Mouse (Mus musculus): ENCODE measurements around the gene Tktl2. TPM values are rescaled to one million over a fixed set of nuclear protein-coding genes. Genes with fewer than 3 reads are reported as not detected.

Gene Tktl2
- under 1 TPM in 1 of 2 experiments, not detected in 1; 0.07 TPM for total RNA-seq (2021)

DNA sequence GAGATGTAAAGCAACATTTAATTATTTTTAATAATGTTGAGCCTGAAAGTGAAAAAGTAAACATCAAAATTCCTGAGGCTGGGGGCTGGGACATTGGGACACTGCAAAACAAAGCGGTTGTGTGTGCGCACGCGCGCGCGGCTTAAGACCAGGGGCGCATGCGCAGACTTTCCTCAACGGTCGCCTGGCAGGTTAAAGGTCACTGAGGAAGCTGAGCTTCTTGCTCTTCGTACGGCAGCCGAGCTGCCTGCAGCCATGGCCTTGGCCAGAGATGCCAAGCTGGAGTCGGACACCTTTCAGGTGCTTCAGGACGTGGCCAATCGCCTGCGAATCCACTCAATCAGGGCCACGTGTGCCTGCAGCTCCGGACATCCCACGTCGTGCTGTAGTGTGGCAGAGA, at the start of gene Tktl2:
Tktl2 (plus strand) TSS at position 220 of the 400 bp plus-strand sequence.
- intact Hi-C loops (cut with DNase I): no loop called here

DNA sequence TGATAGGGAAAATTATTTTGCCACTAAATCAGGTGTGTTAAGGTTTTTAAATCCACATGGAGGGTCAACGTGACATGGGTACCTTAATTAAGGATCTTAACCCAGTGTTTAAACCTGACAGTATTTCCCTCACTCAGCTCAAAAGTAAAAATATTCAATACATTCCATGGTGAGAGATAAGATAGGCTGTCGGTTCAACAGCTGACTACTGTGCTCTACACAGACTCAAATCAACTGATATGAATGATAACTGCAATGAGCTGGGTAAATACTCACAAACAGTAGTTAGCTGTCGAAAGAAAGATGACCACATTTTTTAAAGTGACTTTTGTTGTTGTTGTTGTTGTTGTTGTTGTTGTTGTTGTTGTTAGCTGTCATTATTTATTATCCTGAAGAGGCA, 41.7 kb upstream of the Tktl2 start:
- intact Hi-C loops (cut with DNase I): no loop called here
- DNase-seq: no peak

More for the DNA sequence above, at the start of gene Tktl2:
- no peak for DNase-seq

DNA sequence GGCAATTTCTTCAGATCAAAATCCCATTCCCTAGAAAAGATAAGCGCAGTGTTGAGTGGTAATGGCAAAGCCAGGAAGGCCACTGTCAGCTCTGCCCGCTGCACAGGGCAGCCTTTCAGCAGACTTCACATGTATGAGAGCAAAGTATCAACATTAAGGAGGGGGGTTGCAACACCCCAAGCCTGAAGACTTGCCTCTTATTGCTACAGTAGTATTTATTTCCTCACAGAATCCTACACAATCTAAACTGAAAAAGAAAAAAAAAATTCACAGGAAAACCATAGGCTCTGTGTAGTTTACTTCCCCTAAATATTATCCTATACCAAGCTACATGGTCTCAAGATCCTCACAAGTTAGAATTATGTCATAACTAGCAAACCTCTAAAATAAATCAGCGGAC, 34.7 kb upstream of the Tktl2 start:
- intact Hi-C loops (cut with DNase I): no loop called here
- DNase-seq: no peak

DNA sequence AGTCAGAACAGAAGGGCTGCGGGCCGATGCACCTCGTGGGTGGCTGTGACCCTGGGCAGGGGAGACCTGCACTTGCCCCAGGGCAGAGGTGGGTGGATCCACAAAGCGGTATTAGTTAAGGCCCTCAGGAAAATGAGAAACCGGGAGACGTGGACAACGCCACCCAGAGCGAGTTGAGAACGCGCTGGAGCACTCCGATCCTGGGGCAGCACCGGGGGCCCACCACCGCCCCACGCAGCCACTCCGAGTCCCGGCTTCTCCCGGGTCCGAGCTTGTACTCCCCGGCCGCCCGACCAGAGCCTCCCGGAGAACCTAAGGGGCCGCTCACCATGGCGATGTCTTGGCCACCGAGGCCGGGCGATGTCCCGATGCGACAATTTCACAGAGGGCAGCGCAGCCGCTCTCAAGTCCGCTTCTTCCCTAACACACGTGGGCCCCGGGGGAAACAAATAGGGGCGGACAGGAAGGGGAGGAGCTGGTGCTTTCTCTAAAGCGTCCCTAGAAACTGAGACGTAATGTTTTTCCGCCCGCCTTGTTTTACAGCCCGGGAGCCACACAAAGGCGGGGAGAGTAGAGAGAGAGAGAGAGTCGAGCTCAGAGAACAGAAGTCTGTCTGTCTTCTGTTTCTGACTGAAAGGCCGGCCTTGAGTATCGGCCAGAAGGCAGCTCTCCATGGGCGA, 25.3 kb upstream of the Tktl2 start, which contains the start of gene Tma16:
Tma16 (minus strand) TSS at position 447 of the 680 bp plus-strand sequence.
- intact Hi-C loops (cut with DNase I): no loop called here
- peak; percentile 80 to 92 for DNase-seq

DNA sequence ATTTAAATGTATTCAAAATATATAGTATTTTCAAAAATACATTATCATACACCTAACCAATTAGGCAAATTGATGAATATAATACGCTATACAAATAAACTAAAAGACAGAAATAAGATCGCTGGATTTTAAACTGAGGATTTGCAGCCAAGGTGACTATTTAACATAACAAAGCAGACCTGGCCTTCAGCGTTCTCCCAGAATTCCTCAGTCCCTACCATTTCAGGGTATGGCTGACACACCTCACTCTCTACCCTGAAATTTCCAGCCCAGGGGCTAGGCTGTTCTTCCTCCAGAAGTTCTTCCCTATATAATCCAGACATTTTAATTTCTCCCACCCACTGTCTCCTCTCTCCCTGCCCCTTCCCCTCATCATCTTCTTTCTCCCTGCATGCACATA, 23.0 kb upstream of the Tktl2 start:
- DNase-seq: no peak
- intact Hi-C loops (cut with DNase I): no loop called here

DNA sequence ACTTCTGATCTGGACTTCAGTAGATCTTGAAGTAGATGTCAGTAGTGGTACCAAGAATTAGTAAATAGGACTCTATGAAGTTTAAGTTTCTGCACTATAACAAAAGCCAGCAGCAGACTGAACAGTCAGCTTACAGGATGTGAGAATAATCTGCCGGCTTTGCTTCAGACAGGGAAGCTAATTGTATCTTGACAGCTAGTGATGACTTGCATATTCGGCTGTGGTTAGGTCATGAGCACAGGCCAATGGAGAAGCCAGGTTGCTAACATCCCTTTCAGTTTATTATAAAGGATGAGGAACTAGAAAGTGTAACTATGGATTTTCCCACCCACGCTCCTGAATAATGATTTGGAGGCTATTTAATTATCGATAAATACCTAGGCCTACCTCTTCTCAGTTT, 20.9 kb upstream of the Tktl2 start:
- intact Hi-C loops (cut with DNase I): no loop called here
- DNase-seq: no peak

DNA sequence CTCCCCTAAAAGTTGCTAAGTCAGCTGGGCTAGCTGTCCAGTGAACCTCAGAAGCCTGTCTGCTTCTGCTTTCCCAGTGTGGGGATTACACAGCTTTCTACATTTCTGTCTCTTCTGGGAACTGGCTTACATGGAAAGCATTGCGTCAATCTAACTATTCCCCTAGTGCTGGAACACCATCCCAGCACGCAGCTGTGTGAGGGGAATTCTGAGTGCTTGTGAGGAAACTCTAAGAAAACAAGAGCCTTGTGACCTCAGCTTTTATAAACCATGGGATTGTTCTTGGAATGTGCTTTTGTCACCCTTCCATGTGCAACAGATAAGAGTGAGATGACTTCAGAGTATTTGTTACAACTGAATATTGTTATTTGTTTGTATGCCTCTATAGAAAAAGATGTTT, 17.1 kb upstream of the Tktl2 start:
- intact Hi-C loops (cut with DNase I): no loop called here
- peak; percentile 11 to 15 for DNase-seq

DNA sequence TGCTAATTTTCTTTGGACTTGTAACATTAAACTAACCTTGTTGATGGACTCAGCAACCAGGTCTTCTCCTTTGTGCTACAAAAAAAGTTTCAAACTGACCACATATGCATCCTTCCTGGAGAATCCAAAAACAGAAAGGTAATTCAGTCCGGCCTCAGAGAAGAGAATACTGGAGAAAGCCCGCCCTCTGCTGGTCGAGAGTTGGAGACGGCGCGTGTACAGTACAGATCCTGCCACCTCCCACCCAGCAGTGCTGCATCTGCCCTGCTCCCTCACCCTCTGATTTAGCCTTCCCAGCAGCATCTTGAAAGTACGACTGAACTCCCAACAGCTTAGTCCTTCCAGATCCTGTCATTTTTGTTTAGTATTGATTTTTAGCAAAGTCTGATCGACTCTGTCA, 15.8 kb upstream of the Tktl2 start:
- intact Hi-C loops (cut with DNase I): loop anchor here (5.0 kb wide), 2 partner anchors 907 to 1358 kb away; no protein-coding TSS in a partner anchor

DNA sequence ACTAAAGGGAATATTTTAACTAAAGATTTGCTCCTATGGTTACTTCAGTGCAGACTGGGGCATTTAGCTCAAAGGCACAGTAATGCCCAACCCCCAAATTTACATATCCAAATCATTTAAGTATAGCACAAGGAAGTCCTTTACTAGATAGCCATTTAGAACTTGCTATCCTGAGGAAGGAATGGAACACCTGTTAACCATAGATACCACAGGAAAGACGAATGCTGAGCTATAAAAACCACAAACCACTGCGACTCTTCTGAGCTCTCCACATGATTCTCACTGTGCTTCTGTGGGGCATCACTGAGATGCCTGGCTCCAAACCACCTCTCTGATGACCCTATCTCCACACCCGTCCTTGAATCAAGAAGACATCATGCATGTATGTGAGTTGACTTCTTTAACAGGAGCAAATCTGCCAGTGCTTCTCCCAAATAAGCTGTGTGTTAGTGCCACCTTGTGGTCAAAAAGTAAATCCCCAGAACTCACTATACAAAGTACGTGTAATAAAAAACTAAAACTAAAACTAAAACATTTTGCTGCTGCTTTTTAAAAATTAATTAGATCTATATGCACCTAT, 14.5 kb upstream of the Tktl2 start:
- peak; percentile 26 to 59 for DNase-seq
- intact Hi-C loops (cut with DNase I): loop anchor here (1.0 to 5.0 kb wide), 3 partner anchors 47 to 1360 kb away; no protein-coding TSS in a partner anchor

More for the DNA sequence above, 15.8 kb upstream of the Tktl2 start:
- DNase-seq: peak; percentile 69 to 84

DNA sequence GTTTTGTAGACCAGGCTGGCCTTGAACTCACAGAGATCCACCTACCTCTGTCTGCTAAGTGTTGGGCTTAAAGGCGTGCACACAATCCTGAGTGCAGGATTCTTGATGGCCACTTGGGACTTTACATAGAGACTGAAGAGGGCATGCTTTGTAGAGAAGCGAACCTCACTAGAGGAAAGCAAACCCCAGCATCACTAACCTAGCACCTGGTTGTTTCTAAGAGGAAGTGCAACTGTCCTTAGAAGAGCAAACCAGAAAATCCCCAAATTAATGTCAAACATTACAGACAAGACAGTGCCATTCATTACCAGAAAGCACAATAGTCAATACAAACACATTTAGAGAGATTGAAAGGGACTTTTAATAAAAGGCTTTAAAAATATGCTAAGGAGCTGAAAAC, 8.2 kb upstream of the Tktl2 start:
- intact Hi-C loops (cut with DNase I): no loop called here
- no peak for DNase-seq

DNA sequence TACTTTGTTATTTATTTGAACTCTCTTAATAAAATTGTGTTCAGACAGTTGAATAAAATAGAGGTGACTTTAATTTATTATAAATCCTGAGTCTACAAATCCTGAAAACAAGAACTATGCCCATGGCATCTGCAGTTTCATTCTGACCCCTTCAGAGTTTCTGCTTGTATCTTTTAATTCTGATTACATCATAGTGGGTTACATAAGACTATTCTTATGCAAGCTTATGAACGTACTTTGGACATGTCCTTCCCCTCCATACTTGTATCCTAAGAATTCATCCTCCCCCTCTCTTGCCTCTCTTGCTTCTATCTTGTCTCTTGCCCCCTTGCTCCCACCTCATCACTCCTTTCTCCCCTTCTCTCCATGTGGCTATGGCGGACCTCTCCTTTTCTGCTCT, 7.6 kb downstream of the Tktl2 start:
- intact Hi-C loops (cut with DNase I): no loop called here
- DNase-seq: no peak

DNA sequence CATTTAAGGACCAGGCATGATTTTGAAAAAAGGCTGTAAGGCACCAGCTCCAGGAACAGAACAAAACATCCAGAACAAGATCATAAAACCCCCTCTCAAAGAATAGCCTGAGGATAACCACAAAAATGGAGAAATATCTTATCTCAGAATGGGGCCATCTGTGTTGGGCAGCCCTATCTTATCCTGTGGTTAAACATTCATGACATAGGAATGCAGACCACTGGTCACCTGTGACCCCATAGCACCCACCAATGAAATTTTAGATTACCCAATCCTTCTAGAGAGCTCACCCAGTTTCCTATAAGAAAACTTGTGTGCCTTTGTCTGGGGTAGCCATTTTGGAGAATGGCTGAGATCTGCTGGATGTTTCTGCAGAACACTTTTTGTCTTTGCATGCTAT, 9.0 kb downstream of the Tktl2 start:
- DNase-seq: no peak
- intact Hi-C loops (cut with DNase I): no loop called here

DNA sequence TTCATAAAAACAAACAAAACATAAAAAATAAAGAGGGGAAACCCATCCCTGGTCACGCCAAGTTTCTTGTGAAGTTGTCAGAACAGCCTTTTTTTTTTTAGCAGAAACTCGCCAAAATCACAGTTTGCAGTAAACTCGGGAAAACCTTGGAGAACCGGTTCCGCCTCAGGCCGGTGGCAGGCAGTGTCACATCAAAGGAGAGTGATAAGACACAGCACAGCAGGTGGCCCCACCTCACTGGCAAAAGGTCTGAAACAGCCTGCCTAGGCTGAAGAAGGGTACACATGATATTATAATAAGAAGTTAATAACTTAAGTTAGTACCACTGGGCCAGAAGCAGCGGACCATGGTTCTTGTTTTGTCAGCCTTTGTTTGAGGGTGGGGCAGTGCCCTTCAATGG, 38.5 kb downstream of the Tktl2 start:
- no peak for DNase-seq
- intact Hi-C loops (cut with DNase I): no loop called here

Other genes with a start within 250 kb of the Tktl2 start
- 1 to 10 TPM; 4.6 to 5.1 TPM for gene Tma16, start 25.2 kb upstream of the Tktl2 start, total RNA-seq (2021)
- gene Npy5r, start 176.4 kb downstream of the Tktl2 start, total RNA-seq (2021): not detected
- 1 to 10 TPM in 1 of 2 experiments, under 1 TPM in 1; 0.94 to 2.3 TPM for gene Npy1r, start 185.4 kb downstream of the Tktl2 start, total RNA-seq (2021)

All from heart, postnatal 10 days (tissue).